Mouse (Mus musculus): ENCODE measurements at regions not wholly inside any gene's neighbourhood (a gene's known extent, or its start where the extent isn't known, plus 50 kb on each side); places are given as distances from the start of the nearest gene placed in this dataset.

DNA sequence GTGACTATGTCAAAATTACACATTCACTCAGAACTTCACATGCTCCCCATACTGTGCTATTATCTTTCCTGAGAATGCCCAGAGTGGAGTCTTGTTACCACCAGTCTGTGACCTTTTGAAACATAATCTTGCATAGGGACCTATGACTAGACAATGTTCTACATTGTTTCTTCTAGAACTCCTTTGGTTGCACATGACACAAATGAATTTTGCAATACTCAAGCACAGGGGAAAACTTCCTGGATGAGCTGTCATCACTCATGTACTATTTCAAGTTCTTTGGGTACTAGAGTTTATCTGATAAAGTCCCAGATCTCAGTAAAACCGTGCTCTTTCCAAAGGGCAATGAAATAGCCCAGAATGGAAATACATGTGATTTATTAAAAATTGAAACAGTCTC lies 1901.0 kb upstream of the Lrrc6 start:
- 59% methylated on average over 1 of the region's 1 CpGs for WGBS
- no peak overlapping the region for H3K27ac ChIP-seq
- no peaks in the 10 kb centered on the region for H3K36me3 ChIP-seq
- H3K4me3 ChIP-seq (replicated peaks), result no peak overlapping the region
- no peak overlapping the region for H3K9ac ChIP-seq (replicated peaks)
- ATAC-seq (ENCODE audit: insufficient number of reproducible peaks, insufficient read depth, low FRiP score, low TSS enrichment, low read depth), result no peak
- H3K4me2 ChIP-seq, result no peak overlapping the region
- no peaks in the 10 kb centered on the region for H3K9me3 ChIP-seq
- H3K4me1 ChIP-seq (replicated peaks), result no peaks in the 10 kb centered on the region
- H3K27me3 ChIP-seq, result no peaks in the 10 kb centered on the region

DNA sequence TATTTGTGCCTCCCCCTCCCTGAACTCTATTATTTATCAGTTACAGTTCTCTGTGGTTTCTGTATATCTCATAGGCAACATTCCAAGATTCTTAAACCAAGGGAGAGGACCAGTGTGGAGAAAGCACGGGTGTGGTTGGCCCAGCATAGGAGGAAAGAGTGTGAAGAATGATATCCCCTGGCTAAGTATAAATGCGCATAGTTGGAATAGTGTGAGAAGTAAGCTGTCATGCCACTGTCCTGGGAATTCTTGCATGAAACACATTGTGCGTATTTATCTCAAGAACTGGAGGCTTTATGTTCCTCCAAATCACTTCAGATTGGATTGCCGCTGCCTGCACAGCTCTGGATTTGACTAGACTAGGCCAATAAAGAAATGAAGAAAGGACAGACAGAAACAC lies 1900.3 kb upstream of the Lrrc6 start:
- no peak overlapping the region for H3K4me3 ChIP-seq (replicated peaks)
- 0 out of 2 replicates have a peak, but pooled peaks cover under 1% of the 10 kb centered on the region for H3K9me3 ChIP-seq
- WGBS, result 93% methylated on average over 4 of the region's 4 CpGs
- ATAC-seq (ENCODE audit: insufficient number of reproducible peaks, insufficient read depth, low FRiP score, low TSS enrichment, low read depth), result no peak
- H3K9ac ChIP-seq (replicated peaks), result no peak overlapping the region
- no peaks in the 10 kb centered on the region for H3K27me3 ChIP-seq
- no peak overlapping the region for H3K27ac ChIP-seq
- no peak overlapping the region for H3K4me2 ChIP-seq
- no peaks in the 10 kb centered on the region for H3K36me3 ChIP-seq
- no peaks in the 10 kb centered on the region for H3K4me1 ChIP-seq (replicated peaks)

DNA sequence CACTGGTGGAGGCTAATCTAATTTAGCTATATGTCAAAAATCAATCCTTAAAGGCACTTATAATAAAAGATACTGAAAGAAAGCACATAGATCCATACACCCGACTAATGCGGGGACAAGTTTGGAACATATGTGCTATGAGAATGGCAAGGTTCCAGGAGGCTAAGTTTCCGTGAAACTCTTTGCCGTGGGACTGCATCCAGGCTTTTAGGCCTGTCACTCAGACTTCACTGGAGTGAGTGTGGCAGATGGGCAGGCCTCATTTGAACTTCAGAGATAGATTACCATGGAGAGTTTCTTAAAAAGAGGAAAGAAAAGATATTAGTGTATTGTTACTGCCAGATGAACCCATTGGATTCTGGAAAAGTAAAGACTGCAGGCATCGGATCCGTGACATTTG lies 1895.9 kb upstream of the Lrrc6 start:
- Histone ChIP-seq H3K36me3 (no peaks in the 10 kb centered on the region), H3K9ac (replicated peaks) (no peak overlapping the region), H3K27ac (no peak overlapping the region), H3K4me1 (replicated peaks) (no peaks in the 10 kb centered on the region), H3K4me2 (no peak overlapping the region), H3K27me3 (no peaks in the 10 kb centered on the region), H3K4me3 (replicated peaks) (no peak overlapping the region), H3K9me3 (0 out of 2 replicates have a peak, but pooled peaks cover 4% of the 10 kb centered on the region)
- no peak for ATAC-seq (ENCODE audit: insufficient number of reproducible peaks, insufficient read depth, low FRiP score, low TSS enrichment, low read depth)
- 96% methylated on average over 6 of the region's 6 CpGs for WGBS

GRCm38 (mm10) chr15:68394749-68395148 lies 1894.0 kb upstream of the Lrrc6 start:
- no peak overlapping the region for H3K27ac ChIP-seq
- H3K4me2 ChIP-seq, result no peak overlapping the region
- H3K9me3 ChIP-seq, result 0 out of 2 replicates have a peak, but pooled peaks cover 4% of the 10 kb centered on the region
- H3K9ac ChIP-seq (replicated peaks), result no peak overlapping the region
- no peak overlapping the region for H3K4me3 ChIP-seq (replicated peaks)
- 91% methylated on average over 1 of the region's 1 CpGs for WGBS
- no peaks in the 10 kb centered on the region for H3K36me3 ChIP-seq
- no peaks in the 10 kb centered on the region for H3K4me1 ChIP-seq (replicated peaks)
- no peak for ATAC-seq (ENCODE audit: insufficient number of reproducible peaks, insufficient read depth, low FRiP score, low TSS enrichment, low read depth)
- H3K27me3 ChIP-seq, result no peaks in the 10 kb centered on the region

DNA sequence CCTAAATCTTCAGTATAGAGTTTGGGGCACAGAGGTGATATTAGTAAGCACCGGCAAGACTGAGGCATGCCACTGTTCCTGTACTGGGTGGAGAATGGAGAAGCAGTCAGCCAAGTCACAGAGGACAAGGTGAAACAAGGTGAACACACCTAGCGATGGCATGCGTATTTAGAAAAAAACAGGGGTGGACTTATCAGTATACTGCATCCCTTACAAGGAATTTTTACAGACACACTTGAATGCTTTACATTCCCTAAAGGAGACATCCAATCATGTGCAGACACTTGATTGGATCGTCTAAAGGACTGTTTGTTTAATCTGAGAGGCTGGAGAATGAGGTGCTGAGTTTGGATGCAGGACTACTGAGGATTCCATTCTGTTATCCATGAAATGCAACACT lies 1893.4 kb upstream of the Lrrc6 start:
- H3K4me1 ChIP-seq (replicated peaks), result no peaks in the 10 kb centered on the region
- WGBS, result 85% methylated on average over 4 of the region's 4 CpGs
- no peak for ATAC-seq (ENCODE audit: insufficient number of reproducible peaks, insufficient read depth, low FRiP score, low TSS enrichment, low read depth)

DNA sequence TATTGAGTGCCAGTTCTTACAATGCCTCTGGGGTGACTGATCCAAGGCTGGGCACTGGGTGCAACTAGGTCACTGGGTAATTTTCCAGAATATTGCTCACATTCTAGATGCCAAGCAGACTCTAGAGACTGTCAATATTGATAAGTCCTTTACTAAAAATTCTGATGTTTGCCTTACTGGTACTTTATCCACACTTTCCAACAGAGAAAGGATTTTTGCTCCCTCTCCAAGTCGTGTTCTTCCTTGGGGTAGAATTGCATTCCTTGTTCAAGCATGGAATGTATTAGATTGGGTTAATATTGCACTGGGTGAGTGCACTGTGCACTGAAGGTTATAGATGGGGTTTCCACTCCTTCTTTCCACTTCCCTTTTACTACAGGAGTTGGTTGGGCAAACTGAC lies 1891.0 kb upstream of the Lrrc6 start:
- Histone ChIP-seq H3K27me3 (no peaks in the 10 kb centered on the region), H3K4me2 (no peak overlapping the region), H3K27ac (no peak overlapping the region), H3K4me1 (replicated peaks) (no peaks in the 10 kb centered on the region), H3K4me3 (replicated peaks) (no peak overlapping the region), H3K9me3 (0 out of 2 replicates have a peak, but pooled peaks cover 4% of the 10 kb centered on the region), H3K9ac (replicated peaks) (no peak overlapping the region), H3K36me3 (no peaks in the 10 kb centered on the region)
- no peak for ATAC-seq (ENCODE audit: insufficient number of reproducible peaks, insufficient read depth, low FRiP score, low TSS enrichment, low read depth)
- WGBS, result 41% methylated on average over 1 of the region's 1 CpGs

More for the DNA sequence above, 1893.4 kb upstream of the Lrrc6 start:
- Histone ChIP-seq H3K9ac (replicated peaks) (no peak overlapping the region), H3K27ac (no peak overlapping the region), H3K9me3 (0 out of 2 replicates have a peak, but pooled peaks cover 4% of the 10 kb centered on the region), H3K27me3 (no peaks in the 10 kb centered on the region), H3K4me2 (no peak overlapping the region), H3K4me3 (replicated peaks) (no peak overlapping the region), H3K36me3 (no peaks in the 10 kb centered on the region)

DNA sequence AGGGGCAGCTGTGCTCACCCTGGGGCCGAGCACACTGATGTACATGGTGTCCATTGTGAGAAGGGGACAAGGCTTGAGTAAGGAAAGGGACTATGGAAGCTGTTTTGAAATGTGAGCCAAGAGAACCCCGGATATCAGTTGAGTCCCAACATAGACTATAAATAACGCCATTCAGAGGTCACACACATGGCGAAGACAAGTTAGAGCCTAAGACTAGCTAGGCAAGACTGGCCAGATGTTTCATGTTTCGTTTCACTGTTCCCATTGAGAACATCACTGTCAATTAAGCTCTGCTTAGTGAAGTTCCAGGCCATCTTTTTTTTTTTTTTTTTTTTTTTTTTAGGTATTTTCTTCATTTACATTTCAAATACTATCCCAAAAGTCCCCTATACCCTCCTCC lies 1889.1 kb upstream of the Lrrc6 start:
- ATAC-seq (ENCODE audit: insufficient number of reproducible peaks, insufficient read depth, low FRiP score, low TSS enrichment, low read depth), result no peak

DNA sequence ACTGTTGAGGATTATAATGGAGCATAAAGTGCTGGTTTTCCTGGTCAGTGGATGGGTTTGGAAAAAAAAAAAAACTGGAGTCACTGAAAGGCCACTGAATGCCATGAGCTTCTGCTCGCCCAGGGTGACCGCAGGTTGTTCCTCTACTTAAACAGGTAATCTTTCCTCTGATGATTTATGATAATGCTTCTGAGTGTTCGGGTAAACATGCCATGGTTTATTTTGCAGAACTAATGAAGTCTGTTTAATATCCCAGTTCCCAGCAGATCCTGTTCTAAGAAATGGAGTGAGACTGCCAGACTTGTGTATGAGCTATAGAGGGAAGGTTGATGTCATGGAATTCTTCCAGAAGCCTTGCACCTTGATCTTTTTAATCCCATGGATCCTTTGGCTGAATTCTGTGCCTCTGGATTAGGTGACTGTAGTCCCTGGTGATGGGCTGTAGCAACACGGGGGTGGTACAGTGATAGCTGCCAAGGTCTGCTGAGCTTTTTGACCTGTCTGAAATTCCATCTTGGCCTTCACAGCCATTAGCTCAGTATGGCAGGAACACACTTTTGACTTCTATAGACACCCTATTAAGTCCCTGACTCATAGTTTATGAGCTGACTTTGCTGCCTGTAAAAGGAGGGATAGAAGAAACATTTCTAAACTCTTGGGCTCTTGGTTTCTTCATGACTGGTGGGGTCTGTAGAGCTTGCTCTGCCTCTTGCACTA lies 1886.8 kb upstream of the Lrrc6 start:
- ATAC-seq (ENCODE audit: insufficient number of reproducible peaks, insufficient read depth, low FRiP score, low TSS enrichment, low read depth), result no peak
- no peak overlapping the region for H3K27ac ChIP-seq
- H3K36me3 ChIP-seq, result no peaks in the 10 kb centered on the region
- no peaks in the 10 kb centered on the region for H3K9me3 ChIP-seq
- no peaks in the 10 kb centered on the region for H3K27me3 ChIP-seq
- 77% methylated on average over 4 of the region's 4 CpGs for WGBS
- H3K4me3 ChIP-seq (replicated peaks), result no peak overlapping the region
- H3K9ac ChIP-seq (replicated peaks), result no peak overlapping the region
- no peak overlapping the region for H3K4me2 ChIP-seq
- no peaks in the 10 kb centered on the region for H3K4me1 ChIP-seq (replicated peaks)

More for the DNA sequence above, 1889.1 kb upstream of the Lrrc6 start:
- no peak overlapping the region for H3K4me3 ChIP-seq (replicated peaks)
- no peak overlapping the region for H3K9ac ChIP-seq (replicated peaks)
- no peaks in the 10 kb centered on the region for H3K4me1 ChIP-seq (replicated peaks)
- no peaks in the 10 kb centered on the region for H3K36me3 ChIP-seq
- no peak overlapping the region for H3K4me2 ChIP-seq
- H3K27ac ChIP-seq, result no peak overlapping the region
- H3K9me3 ChIP-seq, result no peaks in the 10 kb centered on the region
- H3K27me3 ChIP-seq, result no peaks in the 10 kb centered on the region
- WGBS, result 77% methylated on average over 5 of the region's 5 CpGs

DNA sequence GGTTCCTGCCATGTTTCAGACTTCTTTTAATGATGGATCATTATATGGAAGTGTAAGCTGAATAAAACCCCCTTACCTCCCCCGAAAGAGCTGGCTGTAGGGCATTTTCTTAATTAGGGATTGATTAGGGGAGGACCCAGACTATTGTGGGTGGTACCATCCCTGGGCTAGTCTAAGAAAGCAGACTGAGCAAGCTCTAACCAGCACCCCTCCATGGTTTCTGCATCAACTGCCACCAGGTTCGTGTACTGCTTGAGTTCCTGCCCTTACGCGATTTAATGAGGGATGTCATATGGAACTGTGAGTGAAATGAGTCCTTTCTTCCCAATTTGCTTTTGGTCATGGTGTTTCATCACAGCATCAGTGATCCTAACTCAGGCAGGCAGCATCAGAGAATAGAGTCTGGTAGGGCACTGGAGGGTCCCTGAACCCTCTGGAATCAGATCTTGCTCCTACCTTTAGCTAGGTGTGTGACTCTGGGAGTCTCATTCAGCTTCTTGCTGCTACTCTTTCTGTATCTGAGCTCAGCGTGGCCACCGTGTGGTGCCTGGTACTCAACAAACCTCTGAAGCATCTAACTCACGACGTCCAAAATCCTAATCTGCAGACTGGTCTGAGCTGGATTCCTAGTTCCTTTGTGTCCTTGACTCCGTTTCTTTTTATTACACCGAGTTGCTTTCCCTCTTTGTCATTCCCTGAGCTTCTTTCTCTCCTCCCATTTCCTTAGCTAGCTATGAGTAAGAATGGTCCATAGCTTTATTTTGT lies 1884.0 kb upstream of the Lrrc6 start:
- WGBS, result 67% methylated on average over 10 of the region's 10 CpGs
- ATAC-seq (ENCODE audit: insufficient number of reproducible peaks, insufficient read depth, low FRiP score, low TSS enrichment, low read depth), result no peak

GRCm38 (mm10) chr15:68375166-68375565 lies 1874.5 kb upstream of the Lrrc6 start:
- Histone ChIP-seq H3K9ac (replicated peaks) (no peak overlapping the region), H3K27me3 (no peaks in the 10 kb centered on the region), H3K36me3 (no peaks in the 10 kb centered on the region), H3K4me2 (no peak overlapping the region), H3K27ac (no peak overlapping the region), H3K4me3 (replicated peaks) (no peak overlapping the region), H3K9me3 (no peaks in the 10 kb centered on the region), H3K4me1 (replicated peaks) (no peaks in the 10 kb centered on the region)
- no peak for ATAC-seq (ENCODE audit: insufficient number of reproducible peaks, insufficient read depth, low FRiP score, low TSS enrichment, low read depth)
- 38% methylated on average over 1 of the region's 1 CpGs for WGBS

More for the DNA sequence above, 1884.0 kb upstream of the Lrrc6 start:
- Histone ChIP-seq H3K27me3 (no peaks in the 10 kb centered on the region), H3K27ac (no peak overlapping the region), H3K4me2 (no peak overlapping the region), H3K4me3 (replicated peaks) (no peak overlapping the region), H3K36me3 (no peaks in the 10 kb centered on the region), H3K4me1 (replicated peaks) (no peaks in the 10 kb centered on the region), H3K9me3 (no peaks in the 10 kb centered on the region), H3K9ac (replicated peaks) (no peak overlapping the region)

DNA sequence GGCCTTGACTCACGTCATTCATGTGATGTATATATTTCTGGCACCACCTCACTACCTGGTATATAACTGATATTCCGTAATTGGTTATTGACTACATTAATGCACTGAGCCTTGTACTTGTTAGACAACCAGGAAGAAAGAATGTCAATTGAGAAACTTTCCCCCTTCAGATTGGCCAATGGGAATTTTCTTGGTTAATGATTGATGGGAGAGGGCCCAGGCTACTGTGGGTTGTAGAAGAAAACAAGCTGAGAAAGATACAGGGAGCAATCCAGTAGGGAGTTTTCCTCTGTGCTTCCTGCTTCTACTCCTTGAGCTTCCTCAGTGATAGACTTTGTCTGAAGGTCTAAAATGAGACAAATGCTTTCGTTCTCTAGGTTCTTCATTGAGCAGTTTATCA lies 1866.1 kb upstream of the Lrrc6 start:
- Histone ChIP-seq H3K4me3 (replicated peaks) (no peak overlapping the region), H3K9me3 (no peaks in the 10 kb centered on the region), H3K36me3 (no peaks in the 10 kb centered on the region), H3K4me1 (replicated peaks) (no peaks in the 10 kb centered on the region), H3K4me2 (no peak overlapping the region), H3K9ac (replicated peaks) (no peak overlapping the region), H3K27me3 (no peaks in the 10 kb centered on the region), H3K27ac (no peak overlapping the region)
- 80% methylated on average over 3 of the region's 3 CpGs for WGBS
- no peak for ATAC-seq (ENCODE audit: insufficient number of reproducible peaks, insufficient read depth, low FRiP score, low TSS enrichment, low read depth)

Measured in limb, embryonic 12.5 days (tissue).